Mouse (Mus musculus) lung, postnatal 0 days (tissue): ENCODE measurements around the gene Lix1l. TPM values are rescaled to one million over a fixed set of nuclear protein-coding genes. Genes with fewer than 3 reads are reported as not detected.
A peak's percentile ranks its signal among the peaks of the same experiment; 100 is the strongest.

Experiments used
- ATAC-seq: fragments of 200-750 bp; cut with Nextera tagmentation; 2 replicates; pipeline ENCODE4 v1.8.0; 2017; ENCODE audit warnings: moderate library complexity
- DNase-seq: peaks from one replicate; pipeline ENCODE4 v3.0.0-alpha.2; 2016; ENCODE audit warnings: low spot score
- H3K27ac ChIP-seq: fragments of 300-500 bp; sonication (generic); 2 replicates; pipeline ENCODE4 v1.5.1; 2014; ENCODE audit warnings: antibody characterized with exemption, mild to moderate bottlenecking, low read length, mixed read lengths
- H3K27me3 ChIP-seq: fragments of 300-500 bp; sonication (generic); replicated peaks from 2 replicates; pipeline ENCODE4 v1.6.1; 2014; ENCODE audit warnings: low read length, mixed read lengths; ENCODE audit not compliant: insufficient read depth
- H3K36me3 ChIP-seq: fragments of 300-500 bp; sonication (generic); 2 replicates; pipeline ENCODE4 v1.6.1; 2014; ENCODE audit warnings: low read length, mixed read lengths; ENCODE audit not compliant: insufficient read depth
- H3K4me1 ChIP-seq: fragments of 300-500 bp; sonication (generic); 2 replicates; pipeline ENCODE4 v1.6.1; 2014; ENCODE audit warnings: antibody characterized with exemption, low read depth, low read length, mixed read lengths; ENCODE audit not compliant: insufficient read depth
- H3K4me2 ChIP-seq: fragments of 300-500 bp; sonication (generic); replicated peaks from 2 replicates; pipeline ENCODE4 v1.6.1; 2014; ENCODE audit warnings: low read depth, mild to moderate bottlenecking, low read length, moderate library complexity, mixed read lengths
- H3K4me3 ChIP-seq: fragments of 300-500 bp; sonication (generic); 2 replicates; pipeline ENCODE4 v1.5.1; 2014; ENCODE audit warnings: low read depth, low read length
- H3K9ac ChIP-seq: fragments of 300-500 bp; sonication (generic); replicated peaks from 2 replicates; pipeline ENCODE4 v1.6.1; 2014; ENCODE audit warnings: low read depth, mild to moderate bottlenecking
- H3K9me3 ChIP-seq: fragments of 300-500 bp; sonication (generic); 2 replicates; pipeline ENCODE4 v1.6.1; 2016; ENCODE audit warnings: low read length, mixed read lengths
- CTCF ChIP-seq: IDR thresholded peaks from 2 replicates; pipeline ENCODE4 v1.5.1; 2016; ENCODE audit warnings: antibody characterized with exemption, mild to moderate bottlenecking
- EP300 ChIP-seq: IDR thresholded peaks from 2 replicates; pipeline ENCODE4 v1.6.1; 2016; ENCODE audit warnings: antibody characterized with exemption, mild to moderate bottlenecking, control low read depth
- WGBS: fragments of 180-500 bp; shearing (Covaris S2); extraction: QIAGEN DNeasy Blood & Tissue Kit; methylation state at CpG from one replicate; pipeline ENCODE4 v1.1.7; 2014; 5-methylcytosine and 5-hydroxymethylcytosine counted together
- polyA plus RNA-seq: library from polyadenylated mRNA; unstranded; fragments of >200 nt; fragmentation: Nextera tagmentation; extraction: Ambion mirVana; gene quantifications from 2 replicates; pipeline ENCODE4 v1.2.1, GENCODE M21; 2015

The Lix1l gene
- polyA plus RNA-seq, 1 experiment from 2014 or later, result 5.4 TPM

- H3K9ac ChIP-seq, result peak overlapping the region; percentile 9; the same call in 1 of the 2 replicates
- peak; percentile 16 for DNase-seq
- WGBS, result under 1% methylated on average over 40 of the region's 40 CpGs
Observed at GRCm38 (mm10) chr3:96597435-96597891, 3.5 kb upstream of the Lix1l start.

GRCm38 (mm10) chr3:96598156-96599068 is 2.5 kb upstream of the Lix1l start:
- no peak for ATAC-seq
- Histone ChIP-seq H3K9ac (peak overlapping the region; percentile 9; the same call in 1 of the 2 replicates), H3K4me2 (peak overlapping the region; percentile 85), H3K4me3 (peak overlapping the region; percentile 29), H3K9me3 (no peaks in the 10 kb centered on the region), H3K27me3 (peaks cover 8% of the 10 kb centered on the region; the same call in 1 of the 2 replicates), H3K4me1 (peaks cover 17% of the 10 kb centered on the region), H3K27ac (no peak overlapping the region), H3K36me3 (no peaks in the 10 kb centered on the region)
- DNase-seq, result peak; percentile 60
- 4% methylated on average over 49 of the region's 54 CpGs for WGBS
- TF ChIP-seq CTCF (no peak), EP300 (no peak)

More at GRCm38 (mm10) chr3:96597435-96597891, 3.5 kb upstream of the Lix1l start:
- Histone ChIP-seq H3K4me3 (peak overlapping the region; percentile 29), H3K4me1 (peaks cover 17% of the 10 kb centered on the region), H3K9me3 (no peaks in the 10 kb centered on the region), H3K4me2 (peak overlapping the region; percentile 85), H3K27ac (no peak overlapping the region), H3K36me3 (no peaks in the 10 kb centered on the region), H3K27me3 (peaks cover 8% of the 10 kb centered on the region; the same call in 1 of the 2 replicates)
- no peak for ATAC-seq
- no peak for TF ChIP-seq CTCF
- TF ChIP-seq EP300, result no peak

GRCm38 (mm10) chr3:96599069-96599393 is 1.9 kb upstream of the Lix1l start:
- H3K36me3 ChIP-seq, result no peaks in the 10 kb centered on the region
- H3K27ac ChIP-seq, result no peak overlapping the region
- no peaks in the 10 kb centered on the region for H3K9me3 ChIP-seq
- 61% methylated on average over 8 of the region's 8 CpGs for WGBS
- ATAC-seq (no peak), DNase-seq (no peak)
- H3K4me2 ChIP-seq, result no peak overlapping the region
- H3K4me1 ChIP-seq, result peaks cover 17% of the 10 kb centered on the region
- no peak overlapping the region for H3K4me3 ChIP-seq
- peaks cover 8% of the 10 kb centered on the region; the same call in 1 of the 2 replicates for H3K27me3 ChIP-seq
- TF ChIP-seq CTCF (no peak), EP300 (no peak)
- H3K9ac ChIP-seq, result no peak overlapping the region

- Histone ChIP-seq H3K27ac (no peak overlapping the region), H3K4me1 (peaks cover 17% of the 10 kb centered on the region), H3K27me3 (peaks cover 8% of the 10 kb centered on the region; the same call in 1 of the 2 replicates), H3K9ac (no peak overlapping the region), H3K36me3 (no peaks in the 10 kb centered on the region), H3K4me3 (no peak overlapping the region), H3K9me3 (no peaks in the 10 kb centered on the region), H3K4me2 (no peak overlapping the region)
- no peak for ATAC-seq
- TF ChIP-seq EP300 (no peak), CTCF (no peak)
- no peak for DNase-seq
- WGBS, result 75% methylated on average over 3 of the region's 3 CpGs
Observed at GRCm38 (mm10) chr3:96599411-96599810, 1.5 kb upstream of the Lix1l start.

GRCm38 (mm10) chr3:96601251-96601787 is 370 bp downstream of the Lix1l start:
- Histone ChIP-seq H3K36me3 (no peaks in the 10 kb centered on the region), H3K4me1 (peaks cover 15% of the 10 kb centered on the region), H3K27me3 (peaks cover 4% of the 10 kb centered on the region; the same call in 1 of the 2 replicates), H3K27ac (peak overlapping the region; percentile 89), H3K9ac (peak overlapping the region; percentile 35; the same call in 1 of the 2 replicates), H3K9me3 (no peaks in the 10 kb centered on the region), H3K4me2 (peak overlapping the region; percentile 70), H3K4me3 (peak overlapping the region; percentile 61)
- 3% methylated on average over 21 of the region's 40 CpGs for WGBS
- TF ChIP-seq CTCF (0 out of 2 replicates have a peak, but pooled peaks have one; percentile 4), EP300 (no peak)
- DNase-seq, result peak; percentile 79
- peak; percentile 70 for ATAC-seq
